Mouse (Mus musculus): ENCODE data around the gene Podxl.

- no peak for TF ChIP-seq MAX (IDR thresholded peaks at IDR 0.05; ENCODE audit: low read depth)
- no peak for TF ChIP-seq POLR2A (IDR thresholded peaks at IDR 0.05; ENCODE audit: insufficient read length, low read depth)
- no peak for TF ChIP-seq MYOD1 (IDR thresholded peaks at IDR 0.05; ENCODE audit: control insufficient read depth in 1 of 3, insufficient read length in 2 of 3, low read depth in 2 of 3)
- no peak for TF ChIP-seq POLR2AphosphoS2 (IDR thresholded peaks at IDR 0.05; ENCODE audit: insufficient read length, low read depth)
- no peak for TF ChIP-seq USF1 (IDR thresholded peaks at IDR 0.05; ENCODE audit: low read depth)
- TF ChIP-seq TCF12 (IDR thresholded peaks at IDR 0.05; ENCODE audit: insufficient read depth, poor library complexity, severe bottlenecking), result no peak
Measured at GRCm38 (mm10) chr6:31540018-31540417, 23.8 kb downstream of the Podxl start.
